Mouse (Mus musculus) midbrain, postnatal 0 days (tissue): Measurements from ENCODE around the gene Bhmt2. TPM values are rescaled to one million over a fixed set of nuclear protein-coding genes. Genes with fewer than 3 reads are reported as not detected.

Source experiments
- ATAC-seq: fragments of 200-750 bp; cut with Nextera tagmentation; 2 replicates; pipeline ENCODE4 v1.8.0; 2017; ENCODE audit warnings: moderate number of reproducible peaks, mild to moderate bottlenecking, moderate TSS enrichment, moderate library complexity; ENCODE audit not compliant: low FRiP score
- DNase-seq: peaks from one replicate; pipeline ENCODE4 v3.0.0-alpha.2; 2015; ENCODE audit warnings: low spot score
- H3K27ac ChIP-seq: fragments of 300-500 bp; sonication (generic); 2 replicates; pipeline ENCODE4 v1.5.1; 2014; ENCODE audit warnings: low read depth, mild to moderate bottlenecking, low read length, mixed read lengths
- H3K27me3 ChIP-seq: fragments of 300-500 bp; sonication (generic); 2 replicates; pipeline ENCODE4 v1.6.1; 2014; ENCODE audit warnings: low read length, control low read depth, mixed read lengths; ENCODE audit not compliant: insufficient read depth
- H3K36me3 ChIP-seq: fragments of 300-500 bp; sonication (generic); 2 replicates; pipeline ENCODE4 v1.6.1; 2014; ENCODE audit warnings: low read length, control low read depth, mixed read lengths; ENCODE audit not compliant: insufficient read depth
- H3K4me1 ChIP-seq: fragments of 300-500 bp; sonication (generic); 2 replicates; pipeline ENCODE4 v1.6.1; 2014; ENCODE audit warnings: mild to moderate bottlenecking, control low read depth, antibody characterized with exemption, low read length, mixed read lengths; ENCODE audit not compliant: insufficient read depth
- H3K4me2 ChIP-seq: fragments of 300-500 bp; sonication (generic); 2 replicates; pipeline ENCODE4 v1.6.1; 2014; ENCODE audit warnings: low read depth, mild to moderate bottlenecking, low read length, mixed read lengths; ENCODE audit not compliant: poor library complexity, severe bottlenecking
- H3K4me3 ChIP-seq: fragments of 300-500 bp; sonication (generic); 2 replicates; pipeline ENCODE4 v1.5.1; 2014; ENCODE audit warnings: low read depth, mild to moderate bottlenecking, low read length, moderate library complexity
- H3K9ac ChIP-seq: fragments of 300-500 bp; sonication (generic); replicated peaks from 2 replicates; pipeline ENCODE4 v1.6.1; 2014; ENCODE audit warnings: mild to moderate bottlenecking, low read length, moderate library complexity, mixed read lengths; ENCODE audit not compliant: poor library complexity, severe bottlenecking
- H3K9me3 ChIP-seq: fragments of 300-500 bp; sonication (generic); 2 replicates; pipeline ENCODE4 v1.6.1; 2016; ENCODE audit warnings: low read length, control low read depth
- CTCF ChIP-seq: IDR thresholded peaks from 2 replicates; pipeline ENCODE4 v1.5.1; 2016; ENCODE audit warnings: antibody characterized with exemption, mild to moderate bottlenecking
- WGBS: fragments of 180-500 bp; shearing (Covaris S2); extraction: QIAGEN DNeasy Blood & Tissue Kit; methylation state at CpG from one replicate; pipeline ENCODE4 v1.1.7; 2014; 5-methylcytosine and 5-hydroxymethylcytosine counted together
- polyA plus RNA-seq: library from polyadenylated mRNA; unstranded; fragments of >200 nt; fragmentation: Nextera tagmentation; extraction: Ambion mirVana; gene quantifications from 2 replicates; pipeline ENCODE4 v1.2.1, GENCODE M21; 2015
- total RNA-seq: library from RNA; depleted of rRNA; stranded (reverse); fragments of >200 nt; gene quantifications from 2 replicates; pipeline ENCODE4 v1.2.3, GENCODE M21; 2014; rRNA removed

Gene Bhmt2
- total RNA-seq = not detected in 2 replicates
- polyA plus RNA-seq = not detected in 2 replicates

DNA sequence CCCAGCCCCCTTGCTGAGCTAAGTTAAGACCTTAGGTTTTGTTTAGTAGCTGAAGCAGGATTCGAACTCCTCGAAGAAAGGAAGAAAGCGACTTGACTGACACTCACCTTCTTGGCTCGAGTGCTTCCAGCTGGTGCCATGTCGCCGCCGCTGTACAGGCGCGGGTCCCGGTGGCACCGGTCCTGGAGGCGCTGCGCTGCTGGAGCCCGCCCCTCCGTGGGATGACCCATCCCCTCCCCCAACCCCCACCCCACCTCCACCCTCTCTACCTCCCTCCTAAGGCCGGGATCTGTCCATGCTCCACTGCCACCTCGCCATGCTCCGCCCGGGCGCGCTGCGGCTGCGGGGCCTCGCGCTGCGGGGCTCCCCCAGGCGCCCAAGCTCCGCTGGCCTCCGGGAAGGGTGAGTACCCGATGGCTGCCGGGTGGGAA, at the start of gene Bhmt2, which contains the start of gene Dmgdh:
Bhmt2 (minus strand) TSS at position 172 of the 431 bp plus-strand sequence.
Dmgdh (plus strand) TSS at position 303 of the 431 bp plus-strand sequence.
- DNase-seq (no peak), ATAC-seq (peak; percentile 38; the same call in 1 of the 2 replicates)
- no peak within 1 kb of the TSS for H3K27ac ChIP-seq
- no peak for TF ChIP-seq CTCF
- no peaks in the 10 kb centered on the region for H3K4me1 ChIP-seq
- H3K36me3 ChIP-seq = no peaks in the 10 kb centered on the region
- H3K9ac ChIP-seq = no peak within 1 kb of the TSS
- WGBS = 9% methylated on average over 24 of the region's 31 CpGs
- no peaks in the 10 kb centered on the region for H3K9me3 ChIP-seq
- no peak within 1 kb of the TSS for H3K4me3 ChIP-seq
- peak within 1 kb of the TSS; percentile 20; the same call in 1 of the 2 replicates for H3K4me2 ChIP-seq
- H3K27me3 ChIP-seq = 0 out of 2 replicates have a peak, but pooled peaks cover 3% of the 10 kb centered on the region

DNA sequence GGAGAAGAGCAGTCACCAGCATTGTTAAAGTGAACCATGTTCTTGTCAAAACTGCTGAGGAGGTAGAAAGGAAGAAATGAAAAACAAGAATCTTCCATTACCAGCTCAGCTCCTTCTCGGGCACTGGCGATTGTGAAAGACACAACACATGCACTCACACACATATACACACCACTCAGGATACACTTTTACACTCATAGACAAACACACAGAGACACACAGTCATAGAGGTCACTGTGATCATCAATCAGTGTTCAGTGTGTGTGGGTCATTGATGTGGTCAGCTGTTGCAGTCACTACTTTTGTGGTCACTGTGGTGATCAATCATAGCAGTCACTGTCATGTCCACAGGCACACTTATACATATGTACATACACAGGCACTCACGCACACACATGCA, 49.4 kb upstream of the Bhmt2 start:
- H3K4me3 ChIP-seq = no peak overlapping the region
- H3K4me1 ChIP-seq = no peaks in the 10 kb centered on the region
- no peak for ATAC-seq
- WGBS = 93% methylated on average over 3 of the region's 3 CpGs
- no peaks in the 10 kb centered on the region for H3K9me3 ChIP-seq
- TF ChIP-seq CTCF = no peak
- no peak overlapping the region for H3K27ac ChIP-seq
- H3K4me2 ChIP-seq = no peak overlapping the region
- no peaks in the 10 kb centered on the region for H3K36me3 ChIP-seq
- no peak overlapping the region for H3K9ac ChIP-seq
- DNase-seq = no peak
- H3K27me3 ChIP-seq = no peaks in the 10 kb centered on the region

DNA sequence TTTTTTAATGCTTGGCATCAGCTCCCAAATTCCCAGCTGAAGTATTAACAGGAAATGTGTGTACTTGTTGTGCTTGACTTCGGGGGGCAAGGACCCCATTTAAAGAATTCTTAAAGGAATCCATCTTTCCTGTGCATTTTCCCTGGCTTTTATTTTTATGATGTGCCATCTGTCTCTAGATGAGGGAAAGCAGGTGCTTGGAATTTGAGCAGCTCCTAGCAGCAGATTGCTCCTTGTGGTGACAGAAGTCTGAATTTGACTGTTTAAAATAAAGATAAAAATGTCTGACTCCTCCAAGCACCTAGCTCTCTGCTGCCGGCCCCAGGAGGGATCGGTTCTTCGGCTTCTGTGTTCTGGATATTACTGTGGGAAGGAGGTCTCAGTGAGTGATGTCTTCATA, 47.8 kb upstream of the Bhmt2 start:
- Histone ChIP-seq H3K9ac (no peak overlapping the region), H3K27me3 (no peaks in the 10 kb centered on the region), H3K4me2 (no peak overlapping the region), H3K9me3 (no peaks in the 10 kb centered on the region), H3K36me3 (no peaks in the 10 kb centered on the region), H3K4me3 (no peak overlapping the region), H3K27ac (no peak overlapping the region), H3K4me1 (no peaks in the 10 kb centered on the region)
- no peak for ATAC-seq
- no peak for TF ChIP-seq CTCF
- no peak for DNase-seq
- WGBS = 70% methylated on average over 4 of the region's 4 CpGs

DNA sequence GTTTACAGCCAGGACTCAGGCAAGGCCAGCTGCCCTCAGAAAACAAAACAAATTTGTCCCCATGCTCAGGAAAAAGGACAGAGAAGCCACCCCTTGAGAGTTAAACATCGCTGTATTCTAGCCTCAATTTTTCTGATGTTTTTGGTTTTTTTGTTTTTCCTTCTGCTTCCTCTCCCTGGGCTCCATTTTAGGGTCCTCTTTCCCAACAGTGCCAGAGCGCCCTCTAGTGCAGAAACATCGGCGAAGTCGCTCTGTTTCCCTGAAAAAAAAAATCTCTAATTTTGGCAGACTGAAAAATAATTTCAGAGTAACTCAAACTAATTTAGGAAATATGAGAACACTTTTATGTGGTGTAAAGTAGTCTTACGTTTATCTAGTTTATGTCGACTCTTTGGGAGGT, 44.8 kb upstream of the Bhmt2 start:
- H3K27ac ChIP-seq = no peak overlapping the region
- no peaks in the 10 kb centered on the region for H3K27me3 ChIP-seq
- DNase-seq (peak; percentile 84), ATAC-seq (no peak)
- no peak overlapping the region for H3K9ac ChIP-seq
- H3K4me3 ChIP-seq = no peak overlapping the region
- no peaks in the 10 kb centered on the region for H3K9me3 ChIP-seq
- peak overlapping the region; percentile 26; the same call in 1 of the 2 replicates for H3K4me2 ChIP-seq
- 2% methylated on average over 7 of the region's 7 CpGs for WGBS
- no peaks in the 10 kb centered on the region for H3K4me1 ChIP-seq
- TF ChIP-seq CTCF = peak; percentile 95
- no peaks in the 10 kb centered on the region for H3K36me3 ChIP-seq

DNA sequence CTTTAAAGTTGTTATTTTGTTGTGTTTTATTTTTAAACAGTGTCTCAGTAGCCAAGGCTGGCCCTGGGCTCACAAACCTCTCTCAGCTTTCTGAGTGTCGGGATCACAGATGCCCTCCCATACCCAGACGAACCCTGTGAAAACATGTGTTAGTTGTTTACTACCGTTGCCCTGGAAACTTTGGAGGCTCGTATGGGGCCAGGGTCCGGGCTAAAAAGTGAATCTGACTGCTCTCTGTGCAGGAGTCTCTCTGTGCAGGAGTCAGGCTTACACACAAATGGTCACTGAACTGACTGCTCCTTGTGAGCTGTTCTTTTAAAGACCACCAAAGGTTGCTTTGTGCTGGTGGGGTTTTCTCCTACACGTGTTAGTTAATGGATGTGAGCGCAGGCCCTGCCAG, 43.0 kb upstream of the Bhmt2 start:
- TF ChIP-seq CTCF = no peak
- Histone ChIP-seq H3K4me3 (no peak overlapping the region), H3K9ac (no peak overlapping the region), H3K4me1 (no peaks in the 10 kb centered on the region), H3K27me3 (no peaks in the 10 kb centered on the region), H3K27ac (no peak overlapping the region), H3K4me2 (no peak overlapping the region), H3K36me3 (no peaks in the 10 kb centered on the region), H3K9me3 (no peaks in the 10 kb centered on the region)
- 45% methylated on average over 7 of the region's 7 CpGs for WGBS
- ATAC-seq = no peak
- DNase-seq = no peak

DNA sequence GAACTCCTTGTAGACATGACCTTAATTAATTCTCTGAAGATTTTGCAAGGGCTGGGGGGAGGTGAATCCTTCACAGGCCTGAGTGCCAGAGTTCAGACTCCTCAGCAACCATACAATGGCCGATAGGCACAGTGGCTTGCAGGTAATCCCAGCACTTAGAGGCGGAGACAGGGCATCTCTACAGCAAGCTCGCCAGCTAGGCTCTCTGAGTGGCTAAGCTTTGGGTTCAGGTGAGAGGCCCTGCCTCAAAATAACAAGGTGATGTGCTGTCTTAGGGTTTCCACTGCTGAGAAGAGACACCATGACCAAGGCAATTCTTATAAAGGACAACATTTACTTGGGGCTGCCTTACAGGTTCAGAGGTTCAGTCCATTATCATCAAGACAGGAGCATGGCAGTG, 39.7 kb upstream of the Bhmt2 start:
- no peak for ATAC-seq
- no peaks in the 10 kb centered on the region for H3K27me3 ChIP-seq
- no peak overlapping the region for H3K4me3 ChIP-seq
- no peaks in the 10 kb centered on the region for H3K36me3 ChIP-seq
- TF ChIP-seq CTCF = no peak
- no peak overlapping the region for H3K27ac ChIP-seq
- 89% methylated on average over 3 of the region's 3 CpGs for WGBS
- no peak overlapping the region for H3K9ac ChIP-seq
- no peaks in the 10 kb centered on the region for H3K9me3 ChIP-seq
- H3K4me2 ChIP-seq = no peak overlapping the region
- no peak for DNase-seq
- H3K4me1 ChIP-seq = no peaks in the 10 kb centered on the region
